Mouse (Mus musculus) neural tube, embryonic 10.5 days (tissue): ENCODE measurements around the gene Sipa1l1.
"Not testable (repeated sequence)": the region's sequence is repeated elsewhere in the genome, so short reads cannot be mapped to it uniquely, and the experiment has no call there.

Experiments used
- DNase-seq: peaks from one replicate; pipeline ENCODE4 v3.0.0-alpha.2; 2017; ENCODE audit warnings: low spot score; ENCODE audit errors: extremely low spot score

The Sipa1l1 gene

GRCm38 (mm10) chr12:82473238-82473637 is 304.1 kb downstream of the Sipa1l1 start:
- DNase-seq, result no peak

GRCm38 (mm10) chr12:82474409-82474808 is 305.3 kb downstream of the Sipa1l1 start:
- DNase-seq, result no peak

- DNase-seq, result no peak
These were observed 306.9 kb downstream of the Sipa1l1 start for GRCm38 (mm10) chr12:82476028-82476427.

- no peak for DNase-seq
These were observed 307.5 kb downstream of the Sipa1l1 start for GRCm38 (mm10) chr12:82476580-82476979.

GRCm38 (mm10) chr12:82477826-82478225 is 308.7 kb downstream of the Sipa1l1 start:
- DNase-seq, result no peak

- no peak for DNase-seq
These were observed 309.1 kb downstream of the Sipa1l1 start for GRCm38 (mm10) chr12:82478256-82478655.

- no peak for DNase-seq
These were observed 310.3 kb downstream of the Sipa1l1 start for GRCm38 (mm10) chr12:82479393-82479792.

GRCm38 (mm10) chr12:82480425-82480824 is 311.3 kb downstream of the Sipa1l1 start:
- DNase-seq, result not testable (repeated sequence)

- DNase-seq, result no peak
These were observed 316.3 kb downstream of the Sipa1l1 start for GRCm38 (mm10) chr12:82485466-82485865.

- DNase-seq, result peak; percentile 10
These were observed 317.9 kb downstream of the Sipa1l1 start for GRCm38 (mm10) chr12:82486829-82487560.

- peak; percentile 45 for DNase-seq
These were observed 320.0 kb downstream of the Sipa1l1 start for GRCm38 (mm10) chr12:82489093-82489492.

GRCm38 (mm10) chr12:82489621-82490020 is 320.5 kb downstream of the Sipa1l1 start:
- DNase-seq, result no peak

- no peak for DNase-seq
These were observed 323.3 kb downstream of the Sipa1l1 start for GRCm38 (mm10) chr12:82492456-82492855.

- not testable (repeated sequence) for DNase-seq
These were observed 324.1 kb downstream of the Sipa1l1 start for GRCm38 (mm10) chr12:82493260-82493659.

- no peak for DNase-seq
These were observed 326.8 kb downstream of the Sipa1l1 start for GRCm38 (mm10) chr12:82495936-82496335.

- DNase-seq, result peak; percentile 57
These were observed 328.9 kb downstream of the Sipa1l1 start for GRCm38 (mm10) chr12:82497866-82498631.

GRCm38 (mm10) chr12:82498701-82499100 is 329.6 kb downstream of the Sipa1l1 start:
- DNase-seq, result no peak

GRCm38 (mm10) chr12:82499731-82500130 is 330.6 kb downstream of the Sipa1l1 start:
- DNase-seq, result no peak
